Mouse (Mus musculus): ENCODE results near the gene Abhd18. TPM values are rescaled to one million over a fixed set of nuclear protein-coding genes. Genes with fewer than 3 reads are reported as not detected.

Gene Abhd18
- polyA plus RNA-seq, 1 experiment from 2014 or later = 5.2 TPM

- Histone ChIP-seq H3K27me3 (replicated peaks; ENCODE audit: control insufficient read depth, insufficient read depth, low read length) (no peaks in the 10 kb centered on the region), H3K9me3 (replicated peaks; ENCODE audit: control insufficient read depth, low read length) (no peaks in the 10 kb centered on the region), H3K4me3 (ENCODE audit: low read depth, low read length) (no peak overlapping the region), H3K4me1 (ENCODE audit: control insufficient read depth, insufficient read depth, low read length) (no peaks in the 10 kb centered on the region), H3K4me2 (ENCODE audit: low read length) (no peak overlapping the region), H3K27ac (ENCODE audit: low read depth, low read length) (no peak overlapping the region), H3K9ac (ENCODE audit: low read length) (no peak overlapping the region), H3K36me3 (ENCODE audit: control insufficient read depth, insufficient read depth, low read length) (peaks cover 10% of the 10 kb centered on the region)
- no peak for ATAC-seq
- DNase-seq (ENCODE audit: low spot score) = no peak
- WGBS = 96% methylated on average over 4 of the region's 4 CpGs
These were observed 91.8 kb downstream of the Abhd18 start for GRCm38 (mm10) chr3:40938592-40938991.

GRCm38 (mm10) chr3:40939019-40939418 is 92.2 kb downstream of the Abhd18 start:
- no peaks in the 10 kb centered on the region for H3K4me1 ChIP-seq (ENCODE audit: control insufficient read depth, insufficient read depth, low read length)
- no peak overlapping the region for H3K27ac ChIP-seq (ENCODE audit: low read depth, low read length)
- ATAC-seq (no peak), DNase-seq (ENCODE audit: low spot score) (no peak)
- no peak overlapping the region for H3K4me3 ChIP-seq (ENCODE audit: low read depth, low read length)
- peaks cover 6% of the 10 kb centered on the region; the same call in 1 of the 2 replicates for H3K36me3 ChIP-seq (ENCODE audit: control insufficient read depth, insufficient read depth, low read length)
- H3K9me3 ChIP-seq (replicated peaks; ENCODE audit: control insufficient read depth, low read length) = no peaks in the 10 kb centered on the region
- H3K4me2 ChIP-seq (ENCODE audit: low read length) = no peak overlapping the region
- no peaks in the 10 kb centered on the region for H3K27me3 ChIP-seq (replicated peaks; ENCODE audit: control insufficient read depth, insufficient read depth, low read length)
- H3K9ac ChIP-seq (ENCODE audit: low read length) = no peak overlapping the region

GRCm38 (mm10) chr3:40949170-40949902 is 102.6 kb downstream of the Abhd18 start, which contains the start of gene Larp1b:
TSS of gene Larp1b (plus strand) at chr3:40949828.
- WGBS = 2% methylated on average over 66 of the region's 66 CpGs
- ATAC-seq = peak; percentile 94
- H3K4me1 ChIP-seq (ENCODE audit: control insufficient read depth, insufficient read depth, low read length) = peaks cover 9% of the 10 kb centered on the region; the same call in 1 of the 2 replicates

GRCm38 (mm10) chr3:40949903-40950600 is 103.3 kb downstream of the Abhd18 start:
- peak; percentile 63 for DNase-seq (ENCODE audit: low spot score)
- Histone ChIP-seq H3K4me2 (ENCODE audit: low read length) (peak overlapping the region; percentile 98), H3K4me3 (ENCODE audit: low read depth, low read length) (peak overlapping the region; percentile 74), H3K36me3 (ENCODE audit: control insufficient read depth, insufficient read depth, low read length) (no peaks in the 10 kb centered on the region), H3K4me1 (ENCODE audit: control insufficient read depth, insufficient read depth, low read length) (peaks cover 9% of the 10 kb centered on the region; the same call in 1 of the 2 replicates), H3K27me3 (replicated peaks; ENCODE audit: control insufficient read depth, insufficient read depth, low read length) (peaks cover 5% of the 10 kb centered on the region; the same call in 1 of the 2 replicates), H3K9ac (ENCODE audit: low read length) (peak overlapping the region; percentile 69), H3K9me3 (replicated peaks; ENCODE audit: control insufficient read depth, low read length) (no peaks in the 10 kb centered on the region), H3K27ac (ENCODE audit: low read depth, low read length) (peak overlapping the region; percentile 63; the same call in 1 of the 2 replicates)
- peak; percentile 51 for ATAC-seq
- WGBS = under 1% methylated on average over 47 of the region's 118 CpGs

More at GRCm38 (mm10) chr3:40949170-40949902, 102.6 kb downstream of the Abhd18 start, which contains the start of gene Larp1b:
- Histone ChIP-seq H3K27ac (ENCODE audit: low read depth, low read length) (peak within 1 kb of the TSS; percentile 63; the same call in 1 of the 2 replicates), H3K36me3 (ENCODE audit: control insufficient read depth, insufficient read depth, low read length) (no peaks in the 10 kb centered on the region), H3K4me2 (ENCODE audit: low read length) (peak within 1 kb of the TSS; percentile 98), H3K27me3 (replicated peaks; ENCODE audit: control insufficient read depth, insufficient read depth, low read length) (peaks cover 5% of the 10 kb centered on the region; the same call in 1 of the 2 replicates), H3K9ac (ENCODE audit: low read length) (peak within 1 kb of the TSS; percentile 69), H3K4me3 (ENCODE audit: low read depth, low read length) (peak within 1 kb of the TSS; percentile 74), H3K9me3 (replicated peaks; ENCODE audit: control insufficient read depth, low read length) (no peaks in the 10 kb centered on the region)
- peak; percentile 97 for DNase-seq (ENCODE audit: low spot score)

- Histone ChIP-seq H3K4me3 (ENCODE audit: low read depth, low read length) (peak overlapping the region; percentile 74), H3K9me3 (replicated peaks; ENCODE audit: control insufficient read depth, low read length) (no peaks in the 10 kb centered on the region), H3K27me3 (replicated peaks; ENCODE audit: control insufficient read depth, insufficient read depth, low read length) (peaks cover 5% of the 10 kb centered on the region; the same call in 1 of the 2 replicates), H3K27ac (ENCODE audit: low read depth, low read length) (no peak overlapping the region; the same call in 1 of the 2 replicates), H3K36me3 (ENCODE audit: control insufficient read depth, insufficient read depth, low read length) (no peaks in the 10 kb centered on the region), H3K4me2 (ENCODE audit: low read length) (peak overlapping the region; percentile 98), H3K9ac (ENCODE audit: low read length) (peak overlapping the region; percentile 69), H3K4me1 (ENCODE audit: control insufficient read depth, insufficient read depth, low read length) (peaks cover 9% of the 10 kb centered on the region; the same call in 1 of the 2 replicates)
- ATAC-seq = no peak
- peak; percentile 32 for DNase-seq (ENCODE audit: low spot score)
- under 1% methylated on average over 43 of the region's 43 CpGs for WGBS
These were observed 103.9 kb downstream of the Abhd18 start for GRCm38 (mm10) chr3:40950601-40951201.

- peaks cover 9% of the 10 kb centered on the region; the same call in 1 of the 2 replicates for H3K4me1 ChIP-seq (ENCODE audit: control insufficient read depth, insufficient read depth, low read length)
- peak overlapping the region; percentile 98 for H3K4me2 ChIP-seq (ENCODE audit: low read length)
- peaks cover 5% of the 10 kb centered on the region; the same call in 1 of the 2 replicates for H3K27me3 ChIP-seq (replicated peaks; ENCODE audit: control insufficient read depth, insufficient read depth, low read length)
- ATAC-seq (no peak), DNase-seq (ENCODE audit: low spot score) (peak; percentile 49)
- no peaks in the 10 kb centered on the region for H3K9me3 ChIP-seq (replicated peaks; ENCODE audit: control insufficient read depth, low read length)
- H3K27ac ChIP-seq (ENCODE audit: low read depth, low read length) = no peak overlapping the region
- H3K4me3 ChIP-seq (ENCODE audit: low read depth, low read length) = peak overlapping the region; percentile 74; the same call in 1 of the 2 replicates
- H3K36me3 ChIP-seq (ENCODE audit: control insufficient read depth, insufficient read depth, low read length) = no peaks in the 10 kb centered on the region
- 11% methylated on average over 7 of the region's 7 CpGs for WGBS
- H3K9ac ChIP-seq (ENCODE audit: low read length) = 0 out of 2 replicates have a peak overlapping the region, but pooled peaks have one; percentile 69
These were observed 104.6 kb downstream of the Abhd18 start for GRCm38 (mm10) chr3:40951365-40951764.

GRCm38 (mm10) chr3:40952606-40953005 is 105.8 kb downstream of the Abhd18 start:
- H3K27ac ChIP-seq (ENCODE audit: low read depth, low read length) = no peak overlapping the region
- ATAC-seq (no peak), DNase-seq (ENCODE audit: low spot score) (no peak)
- H3K4me1 ChIP-seq (ENCODE audit: control insufficient read depth, insufficient read depth, low read length) = peaks cover 9% of the 10 kb centered on the region; the same call in 1 of the 2 replicates
- H3K4me3 ChIP-seq (ENCODE audit: low read depth, low read length) = no peak overlapping the region
- H3K36me3 ChIP-seq (ENCODE audit: control insufficient read depth, insufficient read depth, low read length) = no peaks in the 10 kb centered on the region
- H3K27me3 ChIP-seq (replicated peaks; ENCODE audit: control insufficient read depth, insufficient read depth, low read length) = peaks cover 5% of the 10 kb centered on the region; the same call in 1 of the 2 replicates
- H3K9me3 ChIP-seq (replicated peaks; ENCODE audit: control insufficient read depth, low read length) = no peaks in the 10 kb centered on the region
- H3K9ac ChIP-seq (ENCODE audit: low read length) = no peak overlapping the region
- no peak overlapping the region for H3K4me2 ChIP-seq (ENCODE audit: low read length)

GRCm38 (mm10) chr3:40954792-40955191 is 108.0 kb downstream of the Abhd18 start:
- Histone ChIP-seq H3K4me3 (ENCODE audit: low read depth, low read length) (no peak overlapping the region), H3K9ac (ENCODE audit: low read length) (no peak overlapping the region), H3K9me3 (replicated peaks; ENCODE audit: control insufficient read depth, low read length) (no peaks in the 10 kb centered on the region), H3K36me3 (ENCODE audit: control insufficient read depth, insufficient read depth, low read length) (no peaks in the 10 kb centered on the region), H3K27ac (ENCODE audit: low read depth, low read length) (no peak overlapping the region), H3K4me1 (ENCODE audit: control insufficient read depth, insufficient read depth, low read length) (peaks cover 9% of the 10 kb centered on the region; the same call in 1 of the 2 replicates), H3K4me2 (ENCODE audit: low read length) (no peak overlapping the region), H3K27me3 (replicated peaks; ENCODE audit: control insufficient read depth, insufficient read depth, low read length) (peaks cover 5% of the 10 kb centered on the region; the same call in 1 of the 2 replicates)
- ATAC-seq (no peak), DNase-seq (ENCODE audit: low spot score) (no peak)
- 76% methylated on average over 1 of the region's 1 CpGs for WGBS

All from forebrain, embryonic 14.5 days (tissue).